Mouse (Mus musculus): ENCODE data around the gene Sergef.

The Sergef gene

DNA sequence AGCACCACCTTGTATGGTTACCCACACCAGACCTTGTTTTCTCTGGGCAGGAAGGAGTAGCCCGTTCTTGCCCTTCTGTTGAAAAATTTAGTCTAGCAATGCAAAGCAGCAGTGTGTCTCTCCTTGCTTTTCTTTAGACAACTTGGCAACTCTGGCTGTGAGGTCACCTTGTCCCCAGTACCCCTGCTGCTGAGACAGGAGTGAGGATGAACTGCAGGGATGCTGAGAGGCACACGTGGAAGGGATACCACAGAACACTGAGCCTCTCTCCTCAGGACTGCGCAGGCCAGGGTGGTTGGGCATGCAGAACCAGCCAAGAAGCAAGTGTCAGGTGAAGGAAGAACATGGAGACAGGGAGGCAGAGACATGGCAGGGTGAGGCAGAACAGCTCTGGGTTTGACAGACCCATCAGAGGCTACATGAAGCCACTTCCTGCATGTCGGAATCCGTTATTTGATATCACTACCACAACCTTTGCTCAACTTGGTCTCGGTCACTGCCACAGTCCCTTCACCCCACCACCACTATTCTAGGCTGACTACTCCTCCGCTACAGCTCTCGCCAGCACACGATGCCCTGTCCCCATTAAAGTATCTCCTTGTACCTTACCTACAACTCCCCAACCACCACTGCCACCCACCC lies 103.0 kb downstream of the Sergef start:
- DNase-seq: no peak

DNA sequence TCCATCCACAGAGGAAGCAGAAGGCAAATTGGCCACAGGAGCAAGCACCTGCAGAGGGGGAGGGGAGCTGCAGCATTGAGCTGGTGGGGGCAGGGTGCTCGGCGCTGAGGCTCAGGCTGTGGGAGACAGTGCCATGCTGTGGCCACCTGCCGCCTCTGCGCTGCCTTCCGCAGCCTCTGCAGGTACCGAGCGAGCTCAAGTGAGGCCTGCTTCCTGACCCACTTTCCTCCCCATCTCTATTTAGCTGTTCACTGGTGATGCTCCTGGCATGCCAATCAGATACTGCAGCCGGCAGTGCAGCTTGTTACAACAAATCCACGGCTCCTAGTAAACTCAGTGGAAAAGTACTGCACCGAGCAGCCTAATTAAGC lies 104.2 kb downstream of the Sergef start:
- DNase-seq: peak; percentile 30

DNA sequence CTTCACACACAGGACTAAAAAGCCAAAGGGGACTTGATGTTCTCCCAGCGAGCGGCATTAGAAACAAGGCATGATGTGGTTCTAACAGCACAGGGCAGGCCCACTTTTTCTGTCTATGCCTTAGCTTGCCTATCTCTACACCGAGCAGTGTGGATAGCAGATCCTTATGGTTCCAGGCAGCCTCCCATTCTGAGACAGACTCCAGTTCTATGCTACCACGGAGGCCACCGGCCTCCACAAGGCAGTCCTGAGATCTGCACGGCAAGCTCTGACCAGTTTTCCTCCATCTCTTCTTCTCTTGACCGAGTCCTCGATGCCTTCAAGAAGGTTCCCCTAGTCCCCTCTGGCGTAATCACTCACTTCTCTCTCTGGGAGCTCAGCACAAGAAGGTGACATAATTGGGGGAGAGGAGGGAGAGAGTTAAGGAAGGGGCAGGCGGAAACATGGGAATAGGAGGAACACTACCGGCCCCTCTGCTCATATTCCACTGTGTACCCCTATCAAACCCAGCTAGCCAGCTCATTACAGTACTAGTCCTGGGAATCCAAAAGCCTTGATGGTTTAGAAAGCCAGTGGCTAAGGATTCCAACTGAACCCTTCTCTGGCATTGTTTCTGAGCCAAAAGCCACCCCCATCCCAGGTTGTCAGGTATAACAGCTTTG lies 104.7 kb downstream of the Sergef start:
- no peak for DNase-seq

DNA sequence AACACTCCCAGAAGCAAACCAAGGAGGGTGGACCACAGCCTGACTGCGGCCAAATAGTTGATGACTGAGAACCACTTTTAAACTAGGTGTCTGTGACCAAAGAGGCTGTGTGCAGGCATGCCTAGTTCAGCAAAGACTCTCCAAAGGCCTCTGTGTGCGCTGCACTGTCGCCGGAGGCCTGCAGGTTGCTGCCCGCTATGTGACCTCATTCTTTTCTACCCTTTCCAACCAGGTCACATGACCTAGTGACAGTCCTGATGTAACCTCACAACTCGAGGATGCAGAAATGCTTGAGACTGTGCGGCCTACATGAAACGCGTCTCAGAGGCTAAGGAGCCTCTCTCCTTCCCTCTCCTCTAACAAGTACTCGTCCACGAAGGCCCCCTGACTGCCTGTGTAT lies 106.1 kb downstream of the Sergef start:
- no peak for DNase-seq

DNA sequence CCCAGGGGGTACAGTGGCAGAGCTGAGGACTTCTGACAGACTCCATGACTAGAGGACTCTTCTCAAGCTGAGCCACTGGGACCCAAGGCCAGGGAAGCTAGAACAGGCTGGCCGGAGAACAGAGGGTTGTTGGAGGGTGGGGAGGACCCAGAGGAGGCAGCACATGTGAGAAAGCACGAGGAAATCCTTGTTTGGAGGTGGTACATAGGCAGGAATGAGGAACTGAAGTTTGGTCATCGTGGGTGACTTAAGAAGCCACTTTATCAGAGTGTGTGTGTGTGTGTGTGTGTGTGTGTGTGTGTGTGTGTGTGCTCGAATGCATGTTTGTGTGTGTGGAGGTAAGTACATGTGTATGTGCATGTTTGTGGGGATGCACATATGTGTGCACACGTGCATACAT lies 108.3 kb downstream of the Sergef start:
- DNase-seq: no peak

DNA sequence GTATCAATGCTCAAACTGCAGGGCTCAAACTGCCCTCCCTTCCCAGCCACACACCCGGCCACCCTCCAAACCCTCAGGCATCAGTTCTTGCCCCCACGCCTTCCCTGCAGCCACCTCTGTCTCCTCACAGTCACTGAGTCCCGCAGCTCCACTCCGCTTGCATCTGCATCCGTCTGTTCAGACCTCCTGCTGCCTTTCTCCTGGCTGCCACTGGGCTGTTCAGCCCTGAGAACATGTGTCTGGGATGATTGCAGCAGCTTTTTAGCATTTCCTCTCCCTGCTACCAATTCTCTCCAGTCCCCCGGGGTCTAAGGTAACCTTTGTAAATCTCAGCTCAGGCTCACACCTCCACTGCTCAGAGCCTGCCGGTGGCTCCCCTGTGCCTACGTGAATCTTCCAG lies 109.7 kb downstream of the Sergef start:
- DNase-seq: no peak

DNA sequence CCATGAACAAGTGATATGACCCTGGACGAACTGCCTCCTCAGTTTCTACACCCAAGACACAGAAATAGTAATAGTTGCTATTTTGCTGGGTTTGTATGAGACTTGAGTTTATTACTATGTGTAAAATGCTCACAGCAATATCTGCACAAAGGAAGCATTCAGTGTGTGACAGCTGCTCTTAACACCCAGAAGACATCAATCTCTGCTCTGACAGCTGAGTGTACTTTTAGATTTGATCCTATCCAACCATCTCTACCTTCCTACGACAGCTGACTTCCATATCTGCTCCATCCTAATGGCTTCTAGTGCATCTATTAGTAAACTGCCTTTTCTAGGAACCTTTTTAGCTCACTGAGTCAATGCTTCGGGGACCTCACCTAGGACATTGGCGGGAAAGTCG lies 110.3 kb downstream of the Sergef start:
- DNase-seq: no peak

DNA sequence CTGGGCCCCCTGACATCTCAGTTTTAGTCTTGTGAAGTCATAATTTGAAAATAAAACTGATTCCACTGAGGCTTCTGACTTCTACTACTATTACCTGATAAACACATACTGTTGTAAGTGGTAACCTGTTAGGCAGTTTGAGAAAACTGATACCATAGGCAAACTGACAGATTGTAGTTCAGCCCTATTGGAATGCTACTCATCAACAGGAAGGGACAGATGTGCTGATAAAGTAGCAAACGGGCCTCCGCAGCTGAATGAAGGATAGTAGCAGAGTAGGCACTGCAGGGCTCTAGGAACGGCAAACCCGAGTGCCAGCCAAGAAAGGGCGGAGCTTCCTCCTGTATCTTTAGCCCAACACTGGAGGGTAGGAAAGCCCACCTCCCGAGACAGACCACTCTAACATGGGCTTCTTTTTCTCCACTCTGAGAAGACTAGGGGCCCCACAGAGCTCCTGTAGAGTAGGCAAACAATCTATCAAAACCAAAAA lies 112.9 kb downstream of the Sergef start:
- DNase-seq: no peak

DNA sequence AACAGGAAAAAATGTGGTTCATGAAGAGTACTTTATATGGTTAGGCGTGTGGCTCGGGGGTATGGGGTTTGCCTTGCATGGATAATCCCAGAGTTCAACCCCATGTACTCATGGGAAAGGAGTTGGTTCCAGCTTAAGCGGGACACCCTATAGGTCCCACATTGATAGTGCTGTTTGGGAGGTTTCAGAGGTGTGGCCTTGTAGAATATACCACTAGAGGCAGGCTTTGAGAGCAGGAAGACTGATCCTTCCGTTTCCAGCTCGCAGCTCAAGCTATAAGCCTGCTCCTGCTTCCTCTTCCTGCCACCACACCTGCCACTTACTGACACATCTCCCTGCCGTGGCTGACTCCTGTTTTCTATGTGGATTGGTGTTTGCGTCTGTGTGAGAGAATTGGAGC lies 116.4 kb downstream of the Sergef start:
- DNase-seq: no peak

DNA sequence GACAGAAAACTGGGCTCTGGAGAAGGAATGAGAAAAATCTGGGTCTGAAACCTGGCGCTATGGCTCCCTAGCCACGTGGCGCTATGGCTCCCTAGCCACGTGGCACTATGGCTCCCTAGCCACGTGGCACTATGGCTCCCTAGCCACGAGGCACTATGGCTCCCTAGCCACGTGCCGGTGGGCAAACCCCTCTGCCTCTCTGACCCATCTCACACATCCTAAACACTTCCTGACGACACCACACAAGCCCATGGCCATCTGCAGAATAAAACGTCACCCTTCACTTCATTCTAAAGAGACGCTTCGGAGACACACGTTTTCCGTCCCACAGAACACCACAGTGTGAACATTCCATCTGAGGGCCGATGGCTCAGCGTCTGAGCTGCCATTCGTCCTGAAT lies 117.8 kb downstream of the Sergef start:
- DNase-seq: no peak

DNA sequence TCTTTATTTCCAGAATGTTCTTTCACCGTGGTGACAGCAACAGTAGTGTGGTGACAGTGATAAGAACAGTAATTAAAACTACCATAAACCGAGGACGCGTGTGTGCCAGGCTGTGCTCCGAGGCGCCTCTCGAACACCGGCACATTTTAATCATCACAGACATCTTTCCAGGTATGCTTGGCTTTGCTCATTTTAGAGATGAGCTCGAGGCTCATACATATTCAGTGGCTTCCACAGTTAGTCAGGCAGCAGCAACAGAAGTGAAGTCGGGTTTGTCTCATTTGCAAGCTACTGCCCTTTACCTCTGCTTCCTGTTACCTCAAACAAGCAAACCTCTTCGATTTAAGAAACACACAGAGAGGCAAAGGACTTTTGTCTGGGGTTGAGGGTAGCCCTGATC lies 120.5 kb downstream of the Sergef start:
- no peak for DNase-seq

DNA sequence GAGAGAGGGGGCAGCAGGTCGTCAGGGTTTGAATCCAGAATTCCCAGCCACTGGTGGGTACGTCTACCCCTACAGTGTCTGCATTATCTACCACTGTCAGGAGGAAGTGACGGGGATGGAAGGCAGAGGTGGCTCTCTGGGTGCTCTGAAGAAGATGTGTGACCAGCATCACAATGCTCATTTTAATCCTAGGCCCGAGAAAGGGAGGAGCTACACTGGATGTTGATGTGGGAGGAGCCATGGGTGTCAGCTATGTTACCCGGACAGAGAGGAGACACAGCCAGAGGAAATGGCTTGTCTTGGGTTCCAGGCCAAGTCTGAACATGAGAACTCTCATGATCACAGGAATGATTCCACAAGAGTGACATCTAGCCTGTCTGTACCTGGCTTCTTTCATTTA lies 122.4 kb downstream of the Sergef start:
- no peak for DNase-seq

DNA sequence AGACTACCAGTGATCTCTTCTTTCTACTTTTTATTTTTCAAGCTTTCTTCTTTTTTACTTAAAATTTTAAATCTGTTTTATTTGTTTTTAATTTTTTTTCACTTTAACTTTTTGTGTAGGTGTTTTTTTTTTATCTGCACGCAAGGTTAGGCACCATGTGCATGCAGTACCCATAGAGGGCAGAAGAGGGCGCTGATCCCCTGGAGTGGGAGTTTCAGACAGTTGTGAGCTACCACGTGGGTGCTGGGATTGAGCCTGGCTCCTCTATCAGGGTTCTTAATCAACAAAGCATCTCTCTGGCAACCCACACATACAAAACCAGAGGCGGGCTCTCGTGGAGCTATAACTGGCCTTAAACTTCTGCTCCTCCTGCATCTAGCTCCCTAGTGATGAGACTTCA lies 123.6 kb downstream of the Sergef start:
- DNase-seq: no peak

DNA sequence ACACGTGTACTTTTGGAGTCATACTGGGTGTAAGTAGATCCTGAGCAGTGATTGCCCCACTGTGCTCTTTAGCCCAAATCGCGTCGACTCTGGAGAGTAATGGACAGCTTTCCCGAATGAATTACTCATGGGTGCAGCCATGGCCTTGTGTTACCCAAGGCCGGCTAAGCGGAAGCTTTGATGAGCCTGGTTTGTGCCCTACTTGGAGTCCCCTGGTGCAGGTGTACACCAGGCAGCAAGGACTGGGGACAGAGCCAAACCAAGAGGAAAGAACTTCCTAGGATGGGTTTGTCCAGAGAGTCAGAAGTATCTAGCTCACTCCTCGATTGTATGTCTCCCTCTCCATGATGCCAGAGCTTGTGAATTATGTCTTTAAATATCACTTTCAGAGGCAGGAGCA lies 124.6 kb downstream of the Sergef start:
- no peak for DNase-seq

DNA sequence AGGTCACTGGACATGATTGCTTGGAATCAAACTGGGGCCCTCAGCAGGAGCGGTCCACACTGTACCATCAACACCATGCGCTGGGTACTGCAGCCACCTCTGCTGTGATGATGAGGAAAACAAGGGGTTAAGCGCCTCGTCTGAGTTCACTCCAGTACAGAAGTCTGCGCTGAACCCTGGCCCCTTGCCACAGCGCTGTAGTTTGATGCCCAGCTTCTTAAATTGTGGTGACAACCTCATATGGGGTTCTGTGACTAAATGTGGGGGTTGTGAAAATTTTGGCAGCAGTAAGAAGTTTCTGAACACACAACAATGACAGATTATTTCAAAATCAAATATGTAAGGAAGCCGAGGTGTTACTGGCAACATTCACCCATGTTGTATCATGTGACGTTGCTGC lies 126.0 kb downstream of the Sergef start:
- DNase-seq: no peak

DNA sequence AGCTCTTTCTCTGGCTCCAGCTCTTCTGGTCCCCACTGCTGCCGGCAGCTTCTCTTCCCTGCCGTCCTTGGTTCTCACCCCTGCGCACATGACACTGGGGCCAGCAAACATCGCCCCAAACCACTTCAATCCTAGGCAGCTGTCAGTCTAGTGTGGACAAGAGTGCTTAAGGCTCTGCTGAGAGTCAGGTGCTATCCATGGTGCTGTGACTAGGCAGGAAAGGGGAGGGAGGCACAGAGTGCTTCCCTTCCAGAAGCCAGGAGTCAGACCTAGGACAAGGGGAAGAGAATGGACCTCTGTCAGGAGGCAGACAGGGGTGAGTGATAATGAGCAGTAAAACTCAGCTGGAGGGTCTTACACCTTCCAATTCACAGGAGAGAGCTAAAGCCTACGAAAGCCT lies 126.8 kb downstream of the Sergef start:
- DNase-seq: no peak

DNA sequence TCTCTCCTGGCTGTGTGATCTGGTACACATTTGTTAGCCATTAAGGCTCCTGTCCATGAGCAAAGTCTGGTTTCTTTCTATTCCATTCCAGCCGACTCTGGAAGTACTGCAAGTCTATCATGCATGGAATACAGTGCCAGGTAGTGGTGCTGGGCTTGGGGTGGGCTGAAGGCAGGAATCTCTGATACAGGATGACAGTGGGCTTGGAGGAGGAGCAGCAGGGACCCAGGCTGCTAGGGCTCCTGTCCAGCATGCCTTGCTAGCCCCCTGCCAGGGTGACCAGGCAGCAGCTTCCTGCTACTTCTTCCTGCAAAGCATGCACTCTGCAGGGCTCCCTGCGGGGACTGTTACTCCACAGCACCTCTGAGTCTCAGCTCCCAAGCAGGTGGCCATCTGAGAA lies 128.8 kb downstream of the Sergef start:
- no peak for DNase-seq

DNA sequence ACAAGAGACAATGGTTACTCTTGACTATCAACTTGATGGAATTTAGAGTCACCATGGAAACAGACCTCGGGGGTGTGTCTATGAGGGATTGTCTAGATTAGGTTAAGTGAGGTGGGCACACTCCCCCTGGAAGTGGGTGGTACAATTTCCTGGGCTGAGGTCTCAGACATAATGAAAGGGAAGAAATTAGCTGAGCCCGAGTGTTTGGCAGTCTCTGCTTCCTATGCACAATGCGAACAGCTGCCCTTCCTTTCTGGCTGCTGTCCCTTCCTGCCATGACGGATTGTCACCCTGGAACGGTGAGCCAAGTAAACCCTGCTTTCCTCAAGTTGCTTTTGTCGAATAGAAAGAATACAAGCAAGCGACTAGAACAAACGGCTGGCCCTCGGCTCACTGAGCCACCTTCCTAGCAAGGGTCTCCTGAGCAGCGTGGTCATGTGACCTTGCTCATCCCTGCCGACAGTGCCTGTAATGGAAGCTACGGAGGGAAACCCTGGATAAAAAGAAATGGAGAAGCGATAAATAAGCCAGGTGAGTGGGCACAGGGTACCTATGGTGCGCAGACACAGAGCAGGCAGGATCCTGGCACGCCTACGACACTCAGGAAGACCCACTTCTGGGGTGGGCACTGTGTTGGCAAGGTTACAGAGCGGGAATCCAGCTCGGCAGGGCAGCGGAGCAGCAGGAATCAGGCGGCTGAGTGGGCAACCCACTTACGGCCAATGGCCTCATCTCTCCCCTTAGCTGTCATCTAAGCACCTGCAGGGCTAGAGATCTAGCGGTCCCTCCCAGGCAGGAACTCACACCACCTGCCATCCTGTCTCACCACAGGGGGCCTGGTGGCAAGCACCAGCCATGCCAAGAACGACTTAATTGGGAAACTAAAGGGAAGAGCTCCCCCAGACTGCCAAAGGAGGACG lies 130.0 kb downstream of the Sergef start:
- DNase-seq: peak; percentile 37 to 51

DNA sequence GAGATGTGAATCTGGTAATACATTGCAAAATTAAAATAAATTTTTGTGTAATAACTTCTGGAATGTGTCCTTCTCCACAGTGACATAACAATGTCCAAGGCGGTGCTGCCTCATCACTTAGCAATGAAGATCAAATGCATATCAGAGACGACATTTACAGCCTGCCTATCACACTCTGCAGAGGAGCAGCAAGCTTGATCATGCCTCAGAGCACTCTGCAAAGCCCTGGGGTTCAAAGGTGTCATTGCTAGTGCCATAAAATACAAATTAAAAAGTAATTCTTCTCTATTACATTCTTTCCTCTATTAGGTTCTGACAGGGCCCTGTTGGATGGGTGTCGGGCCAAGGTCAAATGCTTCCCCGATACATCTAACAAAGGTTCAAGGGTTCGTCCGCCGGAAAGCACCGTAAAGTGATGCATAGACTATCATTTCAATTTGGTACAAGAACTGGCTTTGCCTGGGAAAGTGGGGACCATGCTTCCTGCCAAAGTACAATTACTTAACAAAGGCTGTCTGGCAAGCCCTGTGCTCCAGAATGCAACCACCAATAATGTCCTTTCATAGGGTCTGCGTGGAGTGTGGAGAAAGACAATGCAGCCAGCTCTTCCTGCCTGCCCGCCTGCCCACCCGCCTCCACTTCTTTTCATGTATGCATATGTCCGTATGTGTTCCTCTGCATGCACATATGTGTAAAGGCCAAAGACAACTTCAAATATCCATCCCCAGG lies 130.9 kb downstream of the Sergef start:
- no peak for DNase-seq

DNA sequence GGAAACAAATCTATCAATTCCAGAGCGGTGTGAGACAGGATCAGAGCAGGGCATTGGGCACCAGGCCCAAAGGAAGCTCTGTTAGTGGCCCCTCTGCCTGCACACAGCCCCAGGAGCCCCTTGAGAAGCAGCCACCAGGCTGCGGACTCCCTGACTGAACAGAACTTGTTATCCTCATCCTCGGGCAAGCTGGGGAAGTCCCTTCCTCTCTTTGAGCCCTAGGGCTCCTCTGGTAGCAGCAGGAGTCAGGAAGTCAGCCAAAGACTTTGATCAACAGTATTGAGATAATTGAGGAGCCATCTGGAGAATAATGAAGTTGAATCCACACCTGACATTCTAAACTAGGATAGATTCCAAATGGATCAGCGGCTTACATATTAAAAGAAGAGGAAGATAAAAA lies 135.4 kb downstream of the Sergef start:
- DNase-seq: no peak

DNA sequence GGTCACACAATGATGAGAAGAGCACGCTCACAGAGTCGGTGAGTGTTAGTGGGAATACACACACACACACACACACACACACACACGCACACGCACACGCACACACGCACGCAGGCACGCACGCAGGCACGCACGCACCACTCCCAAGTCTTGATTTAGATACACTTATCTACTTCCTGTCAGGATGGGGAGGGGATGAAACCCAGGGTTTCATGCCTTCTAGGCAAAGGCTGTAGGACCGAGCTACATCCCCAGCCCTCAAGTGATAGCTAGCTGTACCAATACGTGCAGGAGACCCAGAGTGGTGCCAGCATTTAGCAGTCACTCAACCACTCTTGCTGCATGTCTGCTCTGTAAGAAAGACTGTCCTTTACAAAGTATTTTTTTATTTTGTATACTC lies 137.0 kb downstream of the Sergef start:
- no peak for DNase-seq

DNA sequence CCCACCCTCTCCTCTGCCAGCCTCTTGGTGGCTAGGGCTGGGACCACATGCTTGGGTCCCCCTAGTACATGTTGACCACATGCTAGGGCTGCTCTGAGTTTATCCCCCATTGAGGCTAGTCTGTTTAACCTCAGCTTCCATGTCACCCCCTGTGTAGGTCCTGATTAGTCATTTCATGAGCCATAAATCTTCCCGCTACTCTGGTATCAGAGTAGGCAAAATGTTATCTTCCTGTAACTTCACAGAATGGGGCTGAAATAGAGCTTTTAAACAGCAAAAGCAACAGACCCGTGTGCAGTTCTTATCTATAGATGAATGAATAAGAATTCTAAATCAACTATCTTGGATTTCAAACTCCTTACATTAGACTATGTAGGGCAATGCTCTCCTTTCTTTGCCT lies 138.1 kb downstream of the Sergef start:
- DNase-seq: no peak

DNA sequence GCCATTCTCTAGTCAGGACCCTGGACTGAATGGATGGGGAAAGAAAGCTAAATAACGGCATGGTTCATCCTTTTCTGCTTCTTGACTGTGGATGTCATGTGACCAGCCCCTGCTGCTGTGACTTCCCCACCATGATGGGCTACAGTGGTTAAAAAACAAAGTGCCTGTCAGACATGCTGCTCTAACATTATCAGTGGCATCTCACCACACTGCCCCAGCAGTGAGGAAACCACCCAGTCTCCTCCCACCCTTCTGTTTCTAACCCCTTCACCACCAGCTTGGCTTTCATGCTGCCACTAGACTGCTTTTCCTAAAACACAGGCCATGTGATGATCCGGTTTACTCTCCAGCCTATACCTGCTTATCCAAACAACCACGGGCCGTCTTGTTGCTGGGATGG lies 140.0 kb downstream of the Sergef start:
- DNase-seq: no peak

All from kidney, adult 8-10 months (tissue).